Mouse (Mus musculus): ENCODE measurements around the gene Cdk18.

The Cdk18 gene

GRCm38 (mm10) chr1:132113098-132113497, 26.4 kb downstream of the Cdk18 start:
- no peak for DNase-seq (ENCODE audit: low spot score in 2 of 2)

- no peak for DNase-seq (ENCODE audit: low spot score in 2 of 2)
These were observed 27.1 kb downstream of the Cdk18 start for GRCm38 (mm10) chr1:132112426-132112825.

GRCm38 (mm10) chr1:132111411-132111810, 28.1 kb downstream of the Cdk18 start:
- DNase-seq (ENCODE audit: low spot score in 2 of 2): no peak

- DNase-seq (ENCODE audit: low spot score in 2 of 2): no peak
These were observed 30.1 kb downstream of the Cdk18 start for GRCm38 (mm10) chr1:132109368-132109767.

- DNase-seq (ENCODE audit: low spot score in 2 of 2): no peak
These were observed 35.1 kb downstream of the Cdk18 start for GRCm38 (mm10) chr1:132104353-132104752.

- no peak for DNase-seq (ENCODE audit: low spot score in 2 of 2)
These were observed 37.4 kb downstream of the Cdk18 start for GRCm38 (mm10) chr1:132101953-132102697.

- DNase-seq (ENCODE audit: low spot score in 2 of 2): no peak
These were observed 39.7 kb downstream of the Cdk18 start for GRCm38 (mm10) chr1:132099775-132100174.

- DNase-seq (ENCODE audit: low spot score in 2 of 2): no peak
These were observed 40.5 kb downstream of the Cdk18 start for GRCm38 (mm10) chr1:132099016-132099415.

- DNase-seq (ENCODE audit: low spot score in 2 of 2): no peak
These were observed 41.4 kb downstream of the Cdk18 start for GRCm38 (mm10) chr1:132098076-132098475.

- peak; percentile 46 to 75 for DNase-seq (ENCODE audit: low spot score in 2 of 2)
These were observed 44.0 kb downstream of the Cdk18 start for GRCm38 (mm10) chr1:132095356-132096004.

GRCm38 (mm10) chr1:132093269-132093668, 46.2 kb downstream of the Cdk18 start:
- DNase-seq (ENCODE audit: low spot score in 2 of 2): no peak

GRCm38 (mm10) chr1:132090266-132090665, 49.2 kb downstream of the Cdk18 start:
- DNase-seq (ENCODE audit: low spot score in 2 of 2): no peak

GRCm38 (mm10) chr1:132089767-132090166, 49.7 kb downstream of the Cdk18 start:
- DNase-seq (ENCODE audit: low spot score in 2 of 2): peak in 1 of 2 experiments; percentile 11

GRCm38 (mm10) chr1:132088181-132088671, 51.3 kb downstream of the Cdk18 start:
- DNase-seq (ENCODE audit: low spot score in 2 of 2): no peak

GRCm38 (mm10) chr1:132085181-132086049, 54.1 kb downstream of the Cdk18 start:
- no peak for DNase-seq (ENCODE audit: low spot score in 2 of 2)

GRCm38 (mm10) chr1:132078413-132078812, 61.1 kb downstream of the Cdk18 start:
- DNase-seq (ENCODE audit: low spot score in 2 of 2): no peak

GRCm38 (mm10) chr1:132075576-132075975, 63.9 kb downstream of the Cdk18 start:
- DNase-seq (ENCODE audit: low spot score in 2 of 2): no peak

GRCm38 (mm10) chr1:132070659-132071058, 68.8 kb downstream of the Cdk18 start:
- no peak for DNase-seq (ENCODE audit: low spot score in 2 of 2)

GRCm38 (mm10) chr1:132069436-132069835, 70.0 kb downstream of the Cdk18 start:
- DNase-seq (ENCODE audit: low spot score in 2 of 2): no peak

- DNase-seq (ENCODE audit: low spot score in 2 of 2): peak; percentile 34 to 56
These were observed 71.9 kb downstream of the Cdk18 start, which contains the start of gene Mfsd4a for GRCm38 (mm10) chr1:132067261-132068255. TSS of gene Mfsd4a (minus strand) at chr1:132068062.

Measured in urinary bladder, adult 18-20 months (tissue).